Mouse (Mus musculus) CH12.LX (cell line): ENCODE data around the gene Hsd17b1. TPM values are rescaled to one million over a fixed set of nuclear protein-coding genes. Genes with fewer than 3 reads are reported as not detected.

Source experiments
- DNase-seq: peaks from one replicate; pipeline ENCODE4 v3.0.0-alpha.2; 2013; ENCODE audit errors: extremely low read depth
- H3K27ac ChIP-seq: 2 replicates; pipeline ENCODE4 v1.5.1; 2012; ENCODE audit warnings: low read depth, mild to moderate bottlenecking, control low read depth, moderate library complexity; ENCODE audit not compliant: insufficient read depth
- H3K27me3 ChIP-seq: replicated peaks from 2 replicates; pipeline ENCODE3; 2012; ENCODE audit warnings: inconsistent platforms
- H3K36me3 ChIP-seq, 2 experiments: replicated peaks in 1 of 2; 2 replicates each; pipeline versions ENCODE3 to v1.6.1; 2012; ENCODE audit warnings: inconsistent platforms in 1 of 2, low read length in 1 of 2, mild to moderate bottlenecking in 1 of 2, mixed read lengths in 1 of 2, moderate library complexity in 1 of 2; ENCODE audit not compliant: control insufficient read depth in 1 of 2, insufficient read depth in 1 of 2
- H3K4me1 ChIP-seq, 2 experiments: 2 replicates each; pipeline ENCODE4 v1.6.1; 2012; ENCODE audit warnings: inconsistent platforms in 1 of 2, moderate library complexity in 1 of 2; ENCODE audit not compliant: insufficient read depth in 2 of 2, control insufficient read depth in 1 of 2
- H3K4me2 ChIP-seq: 2 replicates; pipeline ENCODE4 v1.6.1; 2012; ENCODE audit warnings: low read depth, mild to moderate bottlenecking, control low read depth; ENCODE audit not compliant: poor library complexity, insufficient read depth, severe bottlenecking
- H3K4me3 ChIP-seq, 3 experiments: fragments of 150-350 bp in 1 of 3; sonication (generic) in 1 of 3; replicated peaks in 1 of 3; 2 replicates each; pipeline versions ENCODE3 to v1.5.1; 2011 to 2012; ENCODE audit warnings: low read depth in 2 of 3, low read length in 2 of 3, mild to moderate bottlenecking in 2 of 3, moderate library complexity in 2 of 3, control low read depth in 1 of 3, improper control_type of control experiment in 1 of 3, inconsistent platforms in 1 of 3, mixed read lengths in 1 of 3; ENCODE audit not compliant: poor library complexity in 1 of 3
- H3K79me2 ChIP-seq: replicated peaks from 2 replicates; pipeline ENCODE4 v1.6.1; 2012; ENCODE audit warnings: mild to moderate bottlenecking, moderate library complexity; ENCODE audit not compliant: control insufficient read depth, poor library complexity, insufficient read depth, severe bottlenecking; ENCODE audit errors: extremely low read depth
- H3K9ac ChIP-seq: 2 replicates; pipeline ENCODE4 v1.6.1; 2012; ENCODE audit warnings: low read depth, mild to moderate bottlenecking, control low read depth, moderate library complexity; ENCODE audit not compliant: insufficient read depth
- H3K9me3 ChIP-seq: replicated peaks from 2 replicates; pipeline ENCODE3; 2012; ENCODE audit warnings: low read length, inconsistent platforms, mixed read lengths
- E2F4 ChIP-seq: IDR thresholded peaks from 2 replicates; pipeline ENCODE4 v1.6.1; 2011; ENCODE audit warnings: low read depth, low read length, improper control_type of control experiment; ENCODE audit not compliant: insufficient replicate concordance
- ELF1 ChIP-seq: IDR thresholded peaks from 2 replicates; pipeline ENCODE4 v1.6.1; 2014; ENCODE audit warnings: low read depth, mild to moderate bottlenecking, inconsistent platforms, low read length, improper control_type of control experiment
- JUN ChIP-seq: IDR thresholded peaks from 2 replicates; pipeline ENCODE4 v1.6.1; 2011; ENCODE audit warnings: low read depth, mild to moderate bottlenecking, low read length, improper control_type of control experiment, moderate library complexity; ENCODE audit not compliant: insufficient read depth
- MAFK ChIP-seq: IDR thresholded peaks from 2 replicates; pipeline ENCODE4 v1.6.1; 2011; ENCODE audit warnings: low read length, improper control_type of control experiment; ENCODE audit not compliant: insufficient replicate concordance
- MXI1 ChIP-seq: IDR thresholded peaks from 2 replicates; pipeline ENCODE4 v1.6.1; 2011; ENCODE audit warnings: mild to moderate bottlenecking, low read depth, low read length, improper control_type of control experiment
- MYC ChIP-seq: IDR thresholded peaks from 2 replicates; pipeline ENCODE4 v1.6.1; 2011; ENCODE audit warnings: low read depth, mild to moderate bottlenecking, improper control_type of control experiment, low read length
- POLR2AphosphoS2 ChIP-seq: IDR thresholded peaks from 2 replicates; pipeline ENCODE4 v1.6.1; 2011; ENCODE audit warnings: low read depth, low read length, improper control_type of control experiment
- RCOR1 ChIP-seq: conservative IDR thresholded peaks from 2 replicates; pipeline ENCODE4 v1.6.1; 2012; ENCODE audit warnings: low read depth, mild to moderate bottlenecking, inconsistent platforms, low read length, improper control_type of control experiment
- SIN3A ChIP-seq: IDR thresholded peaks from 2 replicates; pipeline ENCODE4 v1.6.1; 2012; ENCODE audit warnings: low read length, improper control_type of control experiment, inconsistent platforms
- TBP ChIP-seq: conservative IDR thresholded peaks from 2 replicates; pipeline ENCODE4 v1.6.1; 2011; ENCODE audit warnings: low read depth, low read length, improper control_type of control experiment
- ZC3H11A ChIP-seq: IDR thresholded peaks from 2 replicates; pipeline ENCODE4 v1.6.1; 2012; ENCODE audit warnings: low read depth, mild to moderate bottlenecking, inconsistent platforms, low read length, improper control_type of control experiment
- ZKSCAN1 ChIP-seq: IDR thresholded peaks from 2 replicates; pipeline ENCODE4 v1.6.1; 2012; ENCODE audit warnings: low read depth, inconsistent platforms, low read length, improper control_type of control experiment, borderline replicate concordance
- dilution Hi-C: fragments of 300-500 bp; cut with MboI; formaldehyde crosslinking; loops from 2 replicates; pipeline ENCODE4 v1.14.3; 2020; ENCODE audit warnings: low sequenced_read_pairs; ENCODE audit not compliant: extremely low pct_unique_long_range_greater_than_20kb, extremely low pct_ligation_motif_present
- in situ Hi-C: fragments of 300-500 bp; cut with MboI; formaldehyde crosslinking; loops from 3 replicates; pipeline ENCODE4 v1.14.3; 2019; ENCODE audit warnings: low sequenced_read_pairs, low pct_ligation_motif_present, low pct_unique_long_range_greater_than_20kb, mixed read lengths
- polyA plus RNA-seq: library from polyadenylated mRNA; unstranded; fragments of >175 nt; gene quantifications from 2 replicates; pipeline ENCODE4 v1.2.1, GENCODE M21; 2012; ENCODE audit warnings: low read depth; ENCODE audit not compliant: insufficient read length
- total RNA-seq, 2 experiments: library from RNA; depleted of rRNA; stranded (reverse); fragments of 300-350 nt in 1 of 2; fragments of >200 nt in 1 of 2; gene quantifications; 2 replicates each; pipeline ENCODE4 v1.2.3; 2012 to 2014

The Hsd17b1 gene
- total and polyA plus RNA-seq, 3 experiments: 0.17 to 0.81 TPM; not detected in 1

DNA sequence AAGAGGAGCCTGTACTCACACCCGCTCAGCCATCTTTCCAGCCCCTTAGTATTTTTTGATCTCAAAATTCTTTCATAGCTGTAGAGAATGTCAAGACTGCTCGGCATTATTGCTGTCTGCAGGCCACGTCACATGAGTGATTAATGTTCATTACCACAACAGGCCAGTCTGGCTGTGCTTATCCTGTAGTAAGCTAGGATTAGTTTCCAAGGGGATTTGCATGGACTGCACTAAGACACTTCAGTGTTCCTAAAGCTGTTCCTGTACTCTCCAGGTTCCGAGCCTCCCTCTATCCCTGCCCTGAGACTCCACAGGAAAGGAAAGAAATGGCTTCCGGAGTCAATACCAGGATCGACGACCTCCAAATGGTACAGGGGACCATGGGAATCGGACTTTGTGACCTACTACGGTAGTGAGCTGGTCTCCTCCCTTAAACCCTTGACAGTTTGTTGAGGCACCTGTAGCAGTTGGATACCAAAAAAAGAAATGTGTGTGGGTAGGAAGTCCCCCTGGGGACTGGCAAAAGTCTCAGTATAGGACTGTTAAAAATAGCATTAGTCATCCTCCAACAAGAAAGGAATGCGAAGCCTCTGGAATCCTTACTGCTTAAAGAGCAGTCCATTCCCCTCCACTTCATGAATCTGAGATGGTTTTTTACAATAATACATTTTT, 47.9 kb upstream of the Hsd17b1 start:
- Histone ChIP-seq H3K27me3 (no peaks in the 10 kb centered on the region), H3K79me2 (no peaks in the 10 kb centered on the region), H3K9ac (no peak overlapping the region), H3K4me2 (no peak overlapping the region), H3K27ac (no peak overlapping the region), H3K4me1 (peaks cover 0 to 9% of the 10 kb centered on the region in 2 experiments; a peak in 1 of 4 replicates), H3K9me3 (no peaks in the 10 kb centered on the region), H3K4me3 (no peak overlapping the region), H3K36me3 (peaks cover 76 to 90% of the 10 kb centered on the region in 2 experiments)
- DNase-seq: no peak
- dilution Hi-C loops (no loop called here), in situ Hi-C loops (no loop called here)
- TF ChIP-seq POLR2AphosphoS2 (0 out of 2 replicates have a peak, but pooled peaks have one; percentile 41), TBP (no peak)

DNA sequence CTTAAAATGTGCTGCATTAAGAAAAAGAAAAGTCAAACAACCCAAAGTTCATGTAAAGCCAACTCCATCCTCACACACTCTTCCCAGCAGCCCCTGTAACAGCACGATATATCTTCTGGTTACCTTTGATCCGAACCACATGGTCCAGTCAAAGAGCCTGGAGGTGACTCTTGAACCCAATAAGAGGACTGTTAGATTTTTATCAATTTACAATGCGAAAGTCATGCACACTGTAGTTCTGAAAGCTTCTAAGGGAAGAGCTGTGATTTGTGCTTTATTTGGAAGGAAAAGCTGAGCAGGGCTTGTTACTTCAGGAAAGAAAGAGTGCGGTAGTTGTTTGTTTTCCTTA, 47.4 kb upstream of the Hsd17b1 start:
- in situ Hi-C loops: no loop called here
- no peak overlapping the region for H3K27ac ChIP-seq
- no peak overlapping the region for H3K9ac ChIP-seq
- no peak overlapping the region for H3K4me2 ChIP-seq
- dilution Hi-C loops: no loop called here
- no peaks in the 10 kb centered on the region for H3K79me2 ChIP-seq
- TF ChIP-seq MYC (no peak), SIN3A (no peak), ZKSCAN1 (no peak), ZC3H11A (no peak), ELF1 (no peak), RCOR1 (no peak), E2F4 (no peak), MXI1 (no peak)
- TF ChIP-seq, all 38 proteins: peak for 0
- no peak for DNase-seq
- Histone ChIP-seq H3K4me1 (peaks cover 0 to 9% of the 10 kb centered on the region in 2 experiments; a peak in 1 of 4 replicates), H3K4me3 (no peak overlapping the region), H3K27me3 (no peaks in the 10 kb centered on the region), H3K36me3 (peaks cover 78 to 89% of the 10 kb centered on the region in 2 experiments), H3K9me3 (no peaks in the 10 kb centered on the region)

DNA sequence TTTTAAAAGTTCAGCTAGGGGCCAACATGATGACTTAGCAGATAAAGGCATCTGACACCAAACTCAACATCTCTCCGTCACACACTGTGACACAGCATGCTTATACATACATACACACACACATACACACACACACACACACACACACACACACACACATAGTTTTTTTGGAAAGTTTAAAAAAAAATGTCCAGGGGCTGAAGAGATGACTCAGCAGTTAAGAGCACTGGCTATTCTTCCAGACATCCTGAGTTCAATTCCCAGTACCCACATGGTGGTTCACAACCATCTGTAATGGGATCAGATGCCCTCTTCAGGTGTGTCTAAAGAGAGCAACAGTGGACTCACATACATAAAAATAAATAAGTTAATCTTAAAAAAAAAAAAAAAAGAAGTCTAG, 46.7 kb upstream of the Hsd17b1 start:
- no peak overlapping the region for H3K4me3 ChIP-seq
- H3K27ac ChIP-seq: no peak overlapping the region
- no peaks in the 10 kb centered on the region for H3K79me2 ChIP-seq
- no peaks in the 10 kb centered on the region for H3K9me3 ChIP-seq
- dilution Hi-C loops (no loop called here), in situ Hi-C loops (no loop called here)
- H3K4me2 ChIP-seq: no peak overlapping the region
- DNase-seq: no peak
- peaks cover 0 to 9% of the 10 kb centered on the region in 2 experiments; a peak in 1 of 4 replicates for H3K4me1 ChIP-seq
- no peak overlapping the region for H3K9ac ChIP-seq
- TF ChIP-seq JUN (no peak), MAFK (peak; percentile 71; the same call in 1 of the 2 replicates)
- H3K36me3 ChIP-seq: peaks cover 75 to 89% of the 10 kb centered on the region in 2 experiments
- no peaks in the 10 kb centered on the region for H3K27me3 ChIP-seq
